Mouse (Mus musculus): ENCODE measurements around the gene Hebp1.

DNA sequence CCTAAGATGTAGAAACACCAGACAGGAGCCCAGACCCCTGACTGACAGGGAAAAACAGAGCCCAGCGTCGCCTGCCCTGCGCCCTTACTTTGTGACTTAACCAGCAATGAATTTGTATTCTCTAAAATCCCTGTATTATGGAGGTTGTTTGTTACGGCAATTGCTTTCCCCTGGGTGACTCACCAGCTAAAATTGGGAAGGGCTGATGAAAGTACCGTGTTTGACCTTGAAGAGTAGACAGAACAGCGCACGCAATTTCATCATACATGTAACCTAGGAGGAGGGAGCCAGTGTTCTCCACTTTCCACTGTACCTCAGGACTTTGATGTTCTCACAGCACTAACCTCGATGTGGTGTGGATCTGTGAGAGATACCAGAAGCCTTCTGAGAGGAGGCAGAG is 4.8 kb downstream of the Hebp1 start:
- TF ChIP-seq CTCF (IDR thresholded peaks at IDR 0.05; ENCODE audit: insufficient read depth, low read length), result no peak
- no peak for TF ChIP-seq POLR2A (IDR thresholded peaks at IDR 0.05; ENCODE audit: borderline replicate concordance, extremely low read depth, low read depth, low read length)
